Mouse (Mus musculus): Measurements from ENCODE around the gene Mylk.

- TF ChIP-seq ZMIZ1 (IDR thresholded peaks at IDR 0.05; ENCODE audit: low read depth, low read length) (no peak), POLR2AphosphoS2 (IDR thresholded peaks at IDR 0.05; ENCODE audit: low read depth, low read length) (no peak), POLR2A (IDR thresholded peaks at IDR 0.05; ENCODE audit: low read depth, low read length) (no peak), USF1 (IDR thresholded peaks at IDR 0.05; ENCODE audit: low read depth, low read length) (no peak), RCOR1 (conservative IDR thresholded peaks at IDR 0.05; ENCODE audit: low read depth, low read length) (no peak), UBTF (IDR thresholded peaks at IDR 0.05; ENCODE audit: low read depth, low read length) (no peak), TCF12 (IDR thresholded peaks at IDR 0.05; ENCODE audit: low read depth, low read length) (no peak), CTCF (conservative IDR thresholded peaks at IDR 0.05 in 1 of 2, IDR thresholded peaks at IDR 0.05 in 1 of 2; ENCODE audit: low read depth in 2 of 2, low read length in 2 of 2) (no peak), NRF1 (IDR thresholded peaks at IDR 0.05; ENCODE audit: low read depth, low read length) (no peak), JUND (conservative IDR thresholded peaks at IDR 0.05; ENCODE audit: low read depth, low read length) (no peak)
Observed at GRCm38 (mm10) chr16:35051066-35051465, 306.1 kb downstream of the Mylk start.

Data from CH12.LX (cell line).